Comparison of ENCODE assay signal across 18 mouse cellular contexts in genomic region chr10:20857413-20857812, GRCm38 (mm10).
DNase-seq lines count a peak whose midpoint lies in the region; ATAC-seq lines count a peak whose summit lies in the region.
"Had no signal": no experiment of that assay in that cellular context is flagged by ENCODE, and none has a peak within 500 bp of the region (broad histone marks: within the 10 kb centered on the region; RNA-seq: fewer than 3 reads in every experiment).

No protein-coding gene starts in this region.

- no peak overlapping the region for H3K4me2 ChIP-seq in intestine, embryonic 15.5 days (replicated peaks)
- H3K4me2 ChIP-seq in intestine, embryonic 16.5 days (ENCODE audit: low read depth, low read length), result no peak overlapping the region
- H3K4me2 ChIP-seq: embryonic facial prominence, embryonic 12.5 days; forebrain, embryonic 13.5 days; forebrain, embryonic 15.5 days had no signal

- 0 out of 2 replicates have a peak, but pooled peaks cover 5% of the 10 kb centered on the region for H3K4me1 ChIP-seq in intestine, embryonic 15.5 days (replicated peaks)
- H3K4me1 ChIP-seq in intestine, embryonic 16.5 days (ENCODE audit: control insufficient read depth, insufficient read depth, low read length), result no peaks in the 10 kb centered on the region

- WGBS in intestine, embryonic 15.5 days, result 73% methylated on average over 4 of the region's 4 CpGs
- WGBS in intestine, embryonic 16.5 days, result 69% methylated on average over 4 of the region's 4 CpGs
- 27% methylated on average over 4 of the region's 4 CpGs for WGBS in large intestine, adult 2 months

- ATAC-seq in intestine, embryonic 15.5 days, result peak; percentile 71
- peak; percentile 62; the same call in 1 of the 2 replicates for ATAC-seq in intestine, embryonic 16.5 days
- ATAC-seq: forebrain, embryonic 13.5 days; forebrain, embryonic 15.5 days had no signal

- no peak overlapping the region for H3K4me3 ChIP-seq in intestine, embryonic 15.5 days (replicated peaks)
- no peak overlapping the region for H3K4me3 ChIP-seq in intestine, embryonic 16.5 days (ENCODE audit: low read length)
- H3K4me3 ChIP-seq: embryonic facial prominence, embryonic 10.5 days; embryonic facial prominence, embryonic 12.5 days; forebrain, embryonic 13.5 days; forebrain, embryonic 15.5 days had no signal

- DNase-seq in large intestine, adult 2 months (ENCODE audit: low read depth, low spot score), result peak; percentile 16
- DNase-seq in thymus, postnatal 0 days (ENCODE audit: low spot score), result no peak
- DNase-seq in adrenal gland, postnatal 36 days, result no peak
- no peak for DNase-seq in thymus, adult 18-20 months
- DNase-seq: adrenal gland, adult 2 months; adrenal gland, postnatal 10 days; adrenal gland, postnatal 25 days; cerebellum, adult 11-12 months; cerebellum, adult 2 months; cerebellum, adult 9-10 months; cerebellum, postnatal 10 days; cerebellum, postnatal 25 days had no signal

- H3K9ac ChIP-seq in intestine, embryonic 15.5 days, result no peak overlapping the region
- no peak overlapping the region for H3K9ac ChIP-seq in intestine, embryonic 16.5 days (ENCODE audit: low read depth, low read length)
- H3K9ac ChIP-seq: embryonic facial prominence, embryonic 12.5 days; forebrain, embryonic 13.5 days; forebrain, embryonic 15.5 days had no signal

- no peaks in the 10 kb centered on the region for H3K9me3 ChIP-seq in intestine, embryonic 15.5 days
- H3K9me3 ChIP-seq in intestine, embryonic 16.5 days (ENCODE audit: control insufficient read depth, low read length), result peaks cover 4% of the 10 kb centered on the region
- H3K9me3 ChIP-seq: embryonic facial prominence, embryonic 10.5 days; embryonic facial prominence, embryonic 12.5 days; forebrain, embryonic 13.5 days had no signal

- H3K27ac ChIP-seq in intestine, embryonic 15.5 days, result no peak overlapping the region
- peak overlapping the region; percentile 37; the same call in 1 of the 2 replicates for H3K27ac ChIP-seq in intestine, embryonic 16.5 days (ENCODE audit: low read length)
- H3K27ac ChIP-seq: embryonic facial prominence, embryonic 10.5 days; embryonic facial prominence, embryonic 12.5 days; forebrain, embryonic 13.5 days; forebrain, embryonic 15.5 days had no signal

- H3K27me3 ChIP-seq in intestine, embryonic 15.5 days (replicated peaks), result no peaks in the 10 kb centered on the region
- H3K27me3 ChIP-seq in intestine, embryonic 16.5 days (replicated peaks; ENCODE audit: control insufficient read depth, insufficient read depth, low read length), result no peaks in the 10 kb centered on the region
- H3K27me3 ChIP-seq: embryonic facial prominence, embryonic 12.5 days; forebrain, embryonic 13.5 days; forebrain, embryonic 15.5 days had no signal

- no peaks in the 10 kb centered on the region for H3K36me3 ChIP-seq in intestine, embryonic 15.5 days
- H3K36me3 ChIP-seq in intestine, embryonic 16.5 days (ENCODE audit: control insufficient read depth, insufficient read depth, low read length), result no peaks in the 10 kb centered on the region
- H3K36me3 ChIP-seq: embryonic facial prominence, embryonic 10.5 days; embryonic facial prominence, embryonic 12.5 days; forebrain, embryonic 15.5 days had no signal
